Mouse (Mus musculus): Measurements from ENCODE around the gene Ears2. TPM values are rescaled to one million over a fixed set of nuclear protein-coding genes. Genes with fewer than 3 reads are reported as not detected.
A peak's percentile ranks its signal among the peaks of the same experiment; 100 is the strongest.

Gene Ears2
- polyA plus RNA-seq, 1 experiment from 2014 or later = 10.7 TPM

- Histone ChIP-seq H3K9ac (replicated peaks; ENCODE audit: low read depth, low read length) (no peak overlapping the region), H3K4me1 (ENCODE audit: control insufficient read depth, insufficient read depth, low read length) (no peaks in the 10 kb centered on the region), H3K27ac (ENCODE audit: low read depth, low read length) (no peak overlapping the region), H3K4me2 (ENCODE audit: low read depth, low read length) (no peak overlapping the region), H3K4me3 (ENCODE audit: low read depth, low read length) (no peak overlapping the region), H3K9me3 (ENCODE audit: control insufficient read depth, low read length) (no peaks in the 10 kb centered on the region), H3K36me3 (ENCODE audit: control insufficient read depth, insufficient read depth, low read length) (peaks cover 56% of the 10 kb centered on the region), H3K27me3 (ENCODE audit: control insufficient read depth, insufficient read depth, low read length) (no peaks in the 10 kb centered on the region)
- ATAC-seq (ENCODE audit: low read depth) = no peak
- 100% methylated on average over 1 of the region's 1 CpGs for WGBS
These were observed 14.0 kb upstream of the Ears2 start for GRCm38 (mm10) chr7:122081071-122081470.

GRCm38 (mm10) chr7:122079798-122080554 lies 12.9 kb upstream of the Ears2 start:
- no peaks in the 10 kb centered on the region for H3K27me3 ChIP-seq (ENCODE audit: control insufficient read depth, insufficient read depth, low read length)
- no peaks in the 10 kb centered on the region for H3K4me1 ChIP-seq (ENCODE audit: control insufficient read depth, insufficient read depth, low read length)
- H3K9ac ChIP-seq (replicated peaks; ENCODE audit: low read depth, low read length) = no peak overlapping the region
- no peak overlapping the region for H3K4me2 ChIP-seq (ENCODE audit: low read depth, low read length)
- no peak overlapping the region for H3K27ac ChIP-seq (ENCODE audit: low read depth, low read length)
- H3K9me3 ChIP-seq (ENCODE audit: control insufficient read depth, low read length) = no peaks in the 10 kb centered on the region
- WGBS = 94% methylated on average over 8 of the region's 8 CpGs
- no peak for ATAC-seq (ENCODE audit: low read depth)
- peaks cover 65% of the 10 kb centered on the region for H3K36me3 ChIP-seq (ENCODE audit: control insufficient read depth, insufficient read depth, low read length)
- H3K4me3 ChIP-seq (ENCODE audit: low read depth, low read length) = no peak overlapping the region

- no peaks in the 10 kb centered on the region for H3K4me1 ChIP-seq (ENCODE audit: control insufficient read depth, insufficient read depth, low read length)
- H3K27ac ChIP-seq (ENCODE audit: low read depth, low read length) = no peak overlapping the region
- no peak overlapping the region for H3K9ac ChIP-seq (replicated peaks; ENCODE audit: low read depth, low read length)
- H3K27me3 ChIP-seq (ENCODE audit: control insufficient read depth, insufficient read depth, low read length) = no peaks in the 10 kb centered on the region
- 87% methylated on average over 3 of the region's 3 CpGs for WGBS
- ATAC-seq (ENCODE audit: low read depth) = no peak
- no peak overlapping the region for H3K4me2 ChIP-seq (ENCODE audit: low read depth, low read length)
- peaks cover 62% of the 10 kb centered on the region for H3K36me3 ChIP-seq (ENCODE audit: control insufficient read depth, insufficient read depth, low read length)
- no peaks in the 10 kb centered on the region for H3K9me3 ChIP-seq (ENCODE audit: control insufficient read depth, low read length)
- no peak overlapping the region for H3K4me3 ChIP-seq (ENCODE audit: low read depth, low read length)
These were observed 7.3 kb upstream of the Ears2 start for GRCm38 (mm10) chr7:122074374-122074773.

- no peaks in the 10 kb centered on the region for H3K27me3 ChIP-seq (ENCODE audit: control insufficient read depth, insufficient read depth, low read length)
- peaks cover 13% of the 10 kb centered on the region for H3K36me3 ChIP-seq (ENCODE audit: control insufficient read depth, insufficient read depth, low read length)
- peak overlapping the region; percentile 92 for H3K27ac ChIP-seq (ENCODE audit: low read depth, low read length)
- ATAC-seq (ENCODE audit: low read depth) = peak; percentile 58
- peak overlapping the region; percentile 100 for H3K4me3 ChIP-seq (ENCODE audit: low read depth, low read length)
- no peaks in the 10 kb centered on the region for H3K9me3 ChIP-seq (ENCODE audit: control insufficient read depth, low read length)
- peak overlapping the region; percentile 95 for H3K9ac ChIP-seq (replicated peaks; ENCODE audit: low read depth, low read length)
- peak overlapping the region; percentile 76 for H3K4me2 ChIP-seq (ENCODE audit: low read depth, low read length)
- H3K4me1 ChIP-seq (ENCODE audit: control insufficient read depth, insufficient read depth, low read length) = peaks cover 22% of the 10 kb centered on the region
- under 1% methylated on average over 57 of the region's 58 CpGs for WGBS
These were observed 686 bp upstream of the Ears2 start for GRCm38 (mm10) chr7:122067517-122068381.

GRCm38 (mm10) chr7:122066102-122066944 lies 740 bp downstream of the Ears2 start:
- Histone ChIP-seq H3K36me3 (ENCODE audit: control insufficient read depth, insufficient read depth, low read length) (peaks cover 5% of the 10 kb centered on the region; the same call in 1 of the 2 replicates), H3K27ac (ENCODE audit: low read depth, low read length) (peak overlapping the region; percentile 92), H3K4me3 (ENCODE audit: low read depth, low read length) (peak overlapping the region; percentile 100), H3K9ac (replicated peaks; ENCODE audit: low read depth, low read length) (peak overlapping the region; percentile 95), H3K4me1 (ENCODE audit: control insufficient read depth, insufficient read depth, low read length) (peaks cover 22% of the 10 kb centered on the region), H3K27me3 (ENCODE audit: control insufficient read depth, insufficient read depth, low read length) (no peaks in the 10 kb centered on the region), H3K4me2 (ENCODE audit: low read depth, low read length) (peak overlapping the region; percentile 84), H3K9me3 (ENCODE audit: control insufficient read depth, low read length) (no peaks in the 10 kb centered on the region)
- WGBS = 21% methylated on average over 31 of the region's 31 CpGs
- ATAC-seq (ENCODE audit: low read depth) = no peak; the same call in 1 of the 2 replicates

GRCm38 (mm10) chr7:122065656-122066055 lies 1.4 kb downstream of the Ears2 start:
- no peak overlapping the region; the same call in 1 of the 2 replicates for H3K4me2 ChIP-seq (ENCODE audit: low read depth, low read length)
- no peak overlapping the region for H3K4me3 ChIP-seq (ENCODE audit: low read depth, low read length)
- no peak overlapping the region for H3K27ac ChIP-seq (ENCODE audit: low read depth, low read length)
- 81% methylated on average over 1 of the region's 1 CpGs for WGBS
- peaks cover 5% of the 10 kb centered on the region; the same call in 1 of the 2 replicates for H3K36me3 ChIP-seq (ENCODE audit: control insufficient read depth, insufficient read depth, low read length)
- no peak for ATAC-seq (ENCODE audit: low read depth)
- H3K9me3 ChIP-seq (ENCODE audit: control insufficient read depth, low read length) = no peaks in the 10 kb centered on the region
- H3K27me3 ChIP-seq (ENCODE audit: control insufficient read depth, insufficient read depth, low read length) = no peaks in the 10 kb centered on the region
- no peak overlapping the region for H3K9ac ChIP-seq (replicated peaks; ENCODE audit: low read depth, low read length)
- peaks cover 22% of the 10 kb centered on the region for H3K4me1 ChIP-seq (ENCODE audit: control insufficient read depth, insufficient read depth, low read length)

- H3K9ac ChIP-seq (replicated peaks; ENCODE audit: low read depth, low read length) = no peak overlapping the region
- H3K27ac ChIP-seq (ENCODE audit: low read depth, low read length) = no peak overlapping the region
- no peaks in the 10 kb centered on the region for H3K4me1 ChIP-seq (ENCODE audit: control insufficient read depth, insufficient read depth, low read length)
- no peak overlapping the region for H3K4me3 ChIP-seq (ENCODE audit: low read depth, low read length)
- H3K4me2 ChIP-seq (ENCODE audit: low read depth, low read length) = no peak overlapping the region
- no peak for ATAC-seq (ENCODE audit: low read depth)
- peaks cover 3% of the 10 kb centered on the region; the same call in 1 of the 2 replicates for H3K36me3 ChIP-seq (ENCODE audit: control insufficient read depth, insufficient read depth, low read length)
- H3K27me3 ChIP-seq (ENCODE audit: control insufficient read depth, insufficient read depth, low read length) = no peaks in the 10 kb centered on the region
- H3K9me3 ChIP-seq (ENCODE audit: control insufficient read depth, low read length) = no peaks in the 10 kb centered on the region
- 91% methylated on average over 5 of the region's 5 CpGs for WGBS
These were observed 10.4 kb downstream of the Ears2 start for GRCm38 (mm10) chr7:122056633-122057032.

GRCm38 (mm10) chr7:122050834-122051233 lies 16.2 kb downstream of the Ears2 start:
- 92% methylated on average over 1 of the region's 1 CpGs for WGBS
- Histone ChIP-seq H3K4me1 (ENCODE audit: control insufficient read depth, insufficient read depth, low read length) (no peaks in the 10 kb centered on the region), H3K9ac (replicated peaks; ENCODE audit: low read depth, low read length) (no peak overlapping the region), H3K27me3 (ENCODE audit: control insufficient read depth, insufficient read depth, low read length) (no peaks in the 10 kb centered on the region), H3K4me2 (ENCODE audit: low read depth, low read length) (no peak overlapping the region), H3K9me3 (ENCODE audit: control insufficient read depth, low read length) (no peaks in the 10 kb centered on the region), H3K4me3 (ENCODE audit: low read depth, low read length) (no peak overlapping the region), H3K36me3 (ENCODE audit: control insufficient read depth, insufficient read depth, low read length) (peaks cover 13% of the 10 kb centered on the region; the same call in 1 of the 2 replicates), H3K27ac (ENCODE audit: low read depth, low read length) (no peak overlapping the region)
- ATAC-seq (ENCODE audit: low read depth) = no peak
